Mouse (Mus musculus) bone marrow, adult 2 months (tissue): ENCODE measurements around the gene Vbp1. TPM values are rescaled to one million over a fixed set of nuclear protein-coding genes. Genes with fewer than 3 reads are reported as not detected.
A peak's percentile ranks its signal among the peaks of the same experiment; 100 is the strongest.
"Not testable (repeated sequence)": the region's sequence is repeated elsewhere in the genome, so short reads cannot be mapped to it uniquely, and the experiment has no call there.

ENCODE experiments used
- H3K27ac ChIP-seq: fragments of 200-500 bp; 2 replicates; pipeline ENCODE4 v1.5.1; 2012; ENCODE audit warnings: low read depth, mild to moderate bottlenecking, control low read depth, inconsistent platforms, low read length; ENCODE audit not compliant: control insufficient read depth, poor library complexity, insufficient read depth
- H3K4me1 ChIP-seq: fragments of 200-500 bp; 2 replicates; pipeline ENCODE4 v1.6.1; 2011; ENCODE audit warnings: low read length; ENCODE audit not compliant: control insufficient read depth, insufficient read depth
- H3K4me3 ChIP-seq: fragments of 200-500 bp; replicated peaks from 2 replicates; pipeline ENCODE3; 2011; ENCODE audit warnings: mild to moderate bottlenecking, low read depth, low read length, control low read depth; ENCODE audit not compliant: control insufficient read depth
- CTCF ChIP-seq: fragments of 200-500 bp; IDR thresholded peaks from 2 replicates; pipeline ENCODE4 v1.5.1; 2011; ENCODE audit warnings: low read length, control low read depth; ENCODE audit not compliant: control insufficient read depth, insufficient read depth
- POLR2A ChIP-seq: fragments of 200-500 bp; IDR thresholded peaks from 2 replicates; pipeline ENCODE4 v1.6.1; 2011; ENCODE audit warnings: low read depth, mild to moderate bottlenecking, control low read depth, low read length, borderline replicate concordance; ENCODE audit not compliant: control insufficient read depth
- WGBS: fragments of 180-500 bp; shearing (Covaris S2); methylation state at CpG from one replicate; pipeline ENCODE4 v1.1.7; 2018; 5-methylcytosine and 5-hydroxymethylcytosine counted together
- polyA plus RNA-seq: library from polyadenylated mRNA; stranded (reverse); fragments of >200 nt; gene quantifications from 2 replicates; pipeline ENCODE4 v1.2.4, GENCODE M21; 2011; ENCODE audit warnings: low replicate concordance; ENCODE audit not compliant: missing spikeins, insufficient read depth, insufficient read length

The Vbp1 gene
- 34.6 and 40.7 TPM in 2 replicates for polyA plus RNA-seq

DNA sequence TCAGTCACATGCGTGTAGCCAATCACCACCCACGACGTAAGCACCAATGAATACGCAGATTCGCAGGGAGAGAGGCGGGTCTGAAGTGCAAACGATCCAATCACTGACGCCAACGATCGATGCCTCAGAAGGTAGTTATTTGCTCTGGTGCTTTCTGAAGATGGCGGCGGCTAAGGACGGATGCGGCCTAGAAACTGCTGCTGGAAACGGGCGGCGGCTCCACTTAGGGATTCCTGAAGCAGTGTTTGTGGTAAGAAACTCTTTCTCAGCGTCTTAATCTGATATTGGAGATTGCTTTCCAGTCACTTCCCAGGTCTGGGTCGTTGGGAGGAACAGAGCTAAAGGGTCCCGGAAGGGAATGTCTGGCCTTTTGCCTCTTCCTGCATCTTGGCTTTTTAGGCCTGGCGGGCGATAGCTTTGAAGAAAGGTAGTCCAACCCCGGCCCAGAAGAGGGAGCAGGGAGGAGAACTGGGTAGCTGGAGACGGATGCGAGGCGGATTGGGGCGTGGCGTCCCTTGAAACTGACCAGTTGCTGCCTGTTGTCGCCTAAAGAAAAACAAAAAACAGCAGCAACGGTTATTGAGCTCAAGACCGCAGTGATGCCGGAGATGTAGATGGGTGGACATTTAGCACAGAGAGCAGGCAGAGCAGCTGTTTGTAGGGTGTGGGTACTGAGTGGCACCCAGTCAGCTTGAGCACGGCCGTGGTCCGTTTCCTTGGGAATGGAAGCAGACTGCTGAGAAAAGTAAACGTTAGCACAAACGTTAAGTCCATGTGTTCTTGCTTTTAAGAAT is at the start of gene Vbp1:
Gene Vbp1 (plus strand): TSS at position 121 of the 794 bp plus-strand sequence.
- H3K27ac ChIP-seq = peak within 1 kb of the TSS; percentile 91
- H3K4me1 ChIP-seq = no peaks in the 10 kb centered on the region
- 11% methylated on average over 37 of the region's 37 CpGs for WGBS
- peak; percentile 62; the same call in 1 of the 2 replicates for TF ChIP-seq POLR2A
- TF ChIP-seq CTCF = no peak
- peak within 1 kb of the TSS; percentile 96 for H3K4me3 ChIP-seq

DNA sequence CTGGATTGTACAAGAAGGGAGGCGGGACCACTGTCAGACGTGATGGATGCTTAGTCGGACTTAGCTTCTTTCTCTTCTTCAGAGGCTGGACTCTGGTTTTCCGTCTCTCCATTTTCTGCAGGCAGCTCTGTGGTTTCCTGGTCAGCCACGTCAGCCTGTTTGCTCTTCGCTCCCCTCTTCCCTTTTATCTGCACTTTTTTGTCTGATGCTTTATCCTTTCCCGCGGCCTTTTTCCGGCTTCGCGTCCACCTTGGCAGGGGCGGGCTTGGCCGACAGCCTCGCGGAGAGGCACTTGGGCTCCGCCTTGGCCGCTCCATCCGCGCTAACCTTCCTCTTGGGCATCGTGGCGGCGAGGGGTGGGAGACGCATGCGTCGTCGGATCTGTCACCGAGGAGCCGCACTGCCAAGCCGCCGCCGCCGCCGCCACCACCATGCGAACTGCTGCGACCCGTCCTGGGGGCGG is 38.9 kb upstream of the Vbp1 start:
- H3K4me3 ChIP-seq, H3K27ac ChIP-seq, H3K4me1 ChIP-seq: not testable (repeated sequence)
- 16% methylated on average over 37 of the region's 37 CpGs for WGBS

DNA sequence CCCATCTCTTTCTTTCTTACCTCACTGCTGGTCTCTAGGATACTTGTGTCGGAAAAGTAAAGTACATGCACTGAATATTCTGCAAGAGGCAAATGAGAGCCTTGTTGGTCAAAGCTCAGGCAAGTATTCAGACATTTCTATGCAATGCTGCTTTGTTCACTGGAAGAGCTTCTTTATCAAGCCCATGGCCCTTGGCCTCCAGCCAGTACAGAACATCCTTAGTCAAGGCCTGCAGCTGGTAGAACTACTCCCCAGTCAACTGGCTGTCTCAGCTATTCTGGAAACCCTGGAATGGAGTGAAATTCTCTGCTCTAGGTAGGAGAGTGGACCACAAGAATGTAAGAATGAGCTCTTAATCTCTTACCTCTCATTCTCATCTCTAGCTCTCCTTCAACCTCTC is 24.2 kb upstream of the Vbp1 start:
- no peak overlapping the region for H3K27ac ChIP-seq
- H3K4me1 ChIP-seq = no peaks in the 10 kb centered on the region
- TF ChIP-seq CTCF (no peak), POLR2A (no peak)
- H3K4me3 ChIP-seq = no peak overlapping the region
- 83% methylated on average over 1 of the region's 1 CpGs for WGBS

DNA sequence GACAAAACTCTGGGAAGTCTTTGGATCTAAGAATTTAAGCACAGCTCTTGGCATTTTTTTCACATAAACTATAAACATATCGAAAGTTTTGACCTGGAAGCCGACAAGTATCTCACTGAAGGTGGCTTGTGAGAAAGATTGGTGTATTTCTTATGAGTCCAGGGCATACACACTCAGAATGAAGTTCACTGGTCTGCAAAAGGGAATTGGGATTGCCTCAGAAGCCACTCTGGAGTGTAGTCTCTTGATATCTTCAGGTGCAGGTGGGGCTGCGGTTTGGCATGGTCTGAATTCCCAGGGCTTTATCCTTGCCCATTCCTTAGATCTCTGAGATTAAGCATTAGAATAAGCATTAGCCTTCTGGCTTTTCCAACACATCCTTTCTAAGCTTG is 316 bp upstream of the Vbp1 start:
- WGBS = 29% methylated on average over 3 of the region's 3 CpGs
- TF ChIP-seq CTCF (no peak), POLR2A (no peak)
- Histone ChIP-seq H3K4me1 (no peaks in the 10 kb centered on the region), H3K27ac (no peak overlapping the region), H3K4me3 (no peak overlapping the region)

DNA sequence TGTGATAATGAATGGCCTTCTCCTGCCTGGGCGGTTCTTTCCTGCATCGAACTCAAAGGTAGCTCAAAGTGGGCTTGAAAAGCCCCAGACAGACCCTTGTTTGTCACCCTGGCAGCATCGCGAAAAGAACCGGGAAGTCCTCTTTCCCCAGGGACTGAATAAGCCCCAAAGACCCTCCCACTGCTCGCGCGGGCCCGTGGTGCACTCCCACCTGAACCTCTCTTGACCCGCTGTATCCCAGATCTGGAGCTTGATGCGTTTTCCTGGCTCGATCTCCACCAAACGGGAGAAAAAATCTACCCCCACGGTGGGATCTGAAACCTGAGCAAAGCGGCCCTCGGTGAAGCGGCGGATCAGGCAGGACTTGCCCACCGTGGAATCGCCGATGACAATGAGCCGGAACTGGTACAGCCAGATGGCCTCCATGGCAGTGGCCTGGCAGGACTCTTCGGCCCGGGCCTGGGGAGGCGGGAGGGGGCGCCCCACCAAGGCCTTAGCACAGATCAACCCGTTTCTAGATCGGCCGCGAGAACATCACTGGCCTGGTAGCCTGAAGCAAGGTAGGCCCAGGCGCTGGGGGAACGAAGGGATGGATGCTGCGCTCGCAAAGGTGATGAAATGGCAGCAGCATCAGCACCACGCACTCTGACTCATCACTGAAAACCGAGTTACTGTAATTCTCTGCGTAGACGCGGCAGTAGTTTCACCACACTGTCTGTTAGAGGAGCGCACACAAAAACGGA is 63.7 kb downstream of the Vbp1 start, which contains the start of gene Rab39b:
Gene Rab39b (minus strand): TSS at position 650 of the 743 bp plus-strand sequence.
- WGBS = 11% methylated on average over 41 of the region's 41 CpGs
- no peaks in the 10 kb centered on the region for H3K4me1 ChIP-seq
- peak within 1 kb of the TSS; percentile 2 for H3K4me3 ChIP-seq
- TF ChIP-seq CTCF (no peak), POLR2A (no peak)
- no peak within 1 kb of the TSS for H3K27ac ChIP-seq

DNA sequence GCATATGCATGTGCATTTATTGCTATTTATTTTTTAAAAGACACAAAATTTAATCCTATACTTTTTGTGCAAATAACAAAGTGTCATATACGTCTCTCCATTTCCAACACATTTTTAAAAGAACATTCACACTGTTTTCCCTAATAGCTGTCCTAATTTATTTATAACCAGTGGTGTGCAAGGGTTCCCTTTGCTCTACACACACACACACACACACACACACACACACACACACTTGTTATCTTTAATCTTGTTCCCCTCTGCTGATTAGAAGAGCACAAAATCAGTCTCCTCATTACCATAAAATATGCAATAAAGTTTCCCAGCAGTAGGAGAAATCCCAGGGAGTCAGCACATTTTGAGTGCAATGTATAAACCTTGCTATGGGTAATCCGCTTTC is 64.4 kb downstream of the Vbp1 start:
- WGBS = 75% methylated on average over 2 of the region's 2 CpGs
- TF ChIP-seq CTCF (no peak), POLR2A (no peak)
- Histone ChIP-seq H3K27ac (no peak overlapping the region), H3K4me3 (no peak overlapping the region), H3K4me1 (no peaks in the 10 kb centered on the region)

Other genes starting within 250 kb of the Vbp1 start
- gene Fundc2, start 131.9 kb upstream of the Vbp1 start, polyA plus RNA-seq = 16.5 and 34.2 TPM in 2 replicates
- 0.27 and 1.3 TPM in 2 replicates for gene F8, start 131.7 kb upstream of the Vbp1 start, polyA plus RNA-seq
- 7.7 and 17.4 TPM in 2 replicates for gene Cmc4, start 97.7 kb upstream of the Vbp1 start, polyA plus RNA-seq
- gene Mtcp1, start 97.7 kb upstream of the Vbp1 start, polyA plus RNA-seq = 3.4 and 7.7 TPM in 2 replicates
- gene Brcc3, start 97.7 kb upstream of the Vbp1 start, polyA plus RNA-seq = 9.0 and 18.4 TPM in 2 replicates
- gene Rab39b, start 63.9 kb downstream of the Vbp1 start, polyA plus RNA-seq = not detected in 2 replicates